Mouse (Mus musculus) kidney, adult 18-20 months (tissue): ENCODE results near the gene 4930539E08Rik.

Experiments
- DNase-seq: peaks from one replicate; pipeline ENCODE4 v3.0.0; 2021

The 4930539E08Rik gene

GRCm38 (mm10) chr17:28929369-28929768 is 14.2 kb upstream of the 4930539E08Rik start:
- no peak for DNase-seq

- no peak for DNase-seq
Observed at GRCm38 (mm10) chr17:28928004-28928403, 12.9 kb upstream of the 4930539E08Rik start.

GRCm38 (mm10) chr17:28926866-28927635 is 11.9 kb upstream of the 4930539E08Rik start:
- peak; percentile 65 for DNase-seq

GRCm38 (mm10) chr17:28926380-28926779 is 11.3 kb upstream of the 4930539E08Rik start:
- DNase-seq = peak; percentile 86

GRCm38 (mm10) chr17:28924957-28925595 is 10.0 kb upstream of the 4930539E08Rik start:
- no peak for DNase-seq

- DNase-seq = no peak
Observed at GRCm38 (mm10) chr17:28922096-28922495, 7.0 kb upstream of the 4930539E08Rik start.

- no peak for DNase-seq
Observed at GRCm38 (mm10) chr17:28921086-28921485, 6.0 kb upstream of the 4930539E08Rik start.

- no peak for DNase-seq
Observed at GRCm38 (mm10) chr17:28916520-28916919, 1.4 kb upstream of the 4930539E08Rik start.

GRCm38 (mm10) chr17:28913940-28914339 is 1.2 kb downstream of the 4930539E08Rik start:
- DNase-seq = no peak

- peak; percentile 75 for DNase-seq
Observed at GRCm38 (mm10) chr17:28913200-28913599, 1.9 kb downstream of the 4930539E08Rik start.

GRCm38 (mm10) chr17:28910139-28910538 is 5.0 kb downstream of the 4930539E08Rik start:
- peak; percentile 35 for DNase-seq

- peak; percentile 66 for DNase-seq
Observed at GRCm38 (mm10) chr17:28909252-28909941, 5.7 kb downstream of the 4930539E08Rik start.

- DNase-seq = no peak
Observed at GRCm38 (mm10) chr17:28907959-28908358, 7.2 kb downstream of the 4930539E08Rik start.

- DNase-seq = no peak
Observed at GRCm38 (mm10) chr17:28905377-28905916, 9.7 kb downstream of the 4930539E08Rik start.

GRCm38 (mm10) chr17:28904546-28905376 is 10.4 kb downstream of the 4930539E08Rik start:
- peak; percentile 80 for DNase-seq

GRCm38 (mm10) chr17:28901559-28901958 is 13.6 kb downstream of the 4930539E08Rik start:
- no peak for DNase-seq

GRCm38 (mm10) chr17:28899427-28899826 is 15.7 kb downstream of the 4930539E08Rik start:
- no peak for DNase-seq

GRCm38 (mm10) chr17:28898249-28898648 is 16.9 kb downstream of the 4930539E08Rik start:
- no peak for DNase-seq

- DNase-seq = no peak
Observed at GRCm38 (mm10) chr17:28897817-28898216, 17.3 kb downstream of the 4930539E08Rik start.

- no peak for DNase-seq
Observed at GRCm38 (mm10) chr17:28896095-28896780, 18.9 kb downstream of the 4930539E08Rik start.

GRCm38 (mm10) chr17:28895217-28895875 is 19.8 kb downstream of the 4930539E08Rik start:
- no peak for DNase-seq
